Mouse (Mus musculus) olfactory bulb, adult 2 months (tissue): Measurements from ENCODE around the gene Kcnb1. TPM values are rescaled to one million over a fixed set of nuclear protein-coding genes. Genes with fewer than 3 reads are reported as not detected.

ENCODE experiments used
- H3K27ac ChIP-seq: fragments of 200-500 bp; 2 replicates; pipeline ENCODE4 v1.5.1; 2012; ENCODE audit warnings: low read depth, low read length; ENCODE audit not compliant: insufficient read depth
- H3K4me1 ChIP-seq: fragments of 200-500 bp; 2 replicates; pipeline ENCODE4 v1.6.1; 2012; ENCODE audit warnings: low read length; ENCODE audit not compliant: control insufficient read depth, insufficient read depth
- H3K4me3 ChIP-seq: fragments of 200-500 bp; 2 replicates; pipeline ENCODE4 v1.5.1; 2012; ENCODE audit warnings: mild to moderate bottlenecking, low read depth, low read length, moderate library complexity; ENCODE audit not compliant: insufficient read depth
- CTCF ChIP-seq: fragments of 200-500 bp; IDR thresholded peaks from 2 replicates; pipeline ENCODE4 v1.5.1; 2012; ENCODE audit warnings: low read depth, mild to moderate bottlenecking, low read length, moderate library complexity; ENCODE audit not compliant: insufficient read depth
- POLR2A ChIP-seq: fragments of 200-500 bp; IDR thresholded peaks from 2 replicates; pipeline ENCODE4 v1.6.1; 2012; ENCODE audit warnings: mild to moderate bottlenecking, low read depth, low read length, moderate library complexity; ENCODE audit not compliant: insufficient read depth
- WGBS: fragments of 180-500 bp; shearing (Covaris S2); methylation state at CpG from one replicate; pipeline ENCODE4 v1.1.7; 2018; 5-methylcytosine and 5-hydroxymethylcytosine counted together
- polyA plus RNA-seq: library from polyadenylated mRNA; stranded (reverse); fragments of >200 nt; gene quantifications from 2 replicates; pipeline ENCODE4 v1.2.4, GENCODE M21; 2012; ENCODE audit warnings: low replicate concordance; ENCODE audit not compliant: missing spikeins, insufficient read depth, insufficient read length

Gene Kcnb1
- 145 TPM in 1 of 2 replicates, not detected in the other for polyA plus RNA-seq

GRCm38 (mm10) chr2:167190076-167190399 lies at the start of gene Kcnb1:
TSS of gene Kcnb1 (minus strand) at chr2:167190155.
- under 1% methylated on average over 41 of the region's 41 CpGs for WGBS
- H3K4me3 ChIP-seq: peak within 1 kb of the TSS; percentile 84
- TF ChIP-seq POLR2A: no peak
- peak; percentile 72 for TF ChIP-seq CTCF
- peaks cover 44% of the 10 kb centered on the region for H3K4me1 ChIP-seq
- peak within 1 kb of the TSS; percentile 92 for H3K27ac ChIP-seq

GRCm38 (mm10) chr2:167239262-167239661 lies 49.3 kb upstream of the Kcnb1 start:
- Histone ChIP-seq H3K27ac (no peak overlapping the region), H3K4me3 (no peak overlapping the region), H3K4me1 (peaks cover 8% of the 10 kb centered on the region)
- TF ChIP-seq POLR2A: no peak
- TF ChIP-seq CTCF: no peak
- WGBS: 69% methylated on average over 12 of the region's 12 CpGs

DNA sequence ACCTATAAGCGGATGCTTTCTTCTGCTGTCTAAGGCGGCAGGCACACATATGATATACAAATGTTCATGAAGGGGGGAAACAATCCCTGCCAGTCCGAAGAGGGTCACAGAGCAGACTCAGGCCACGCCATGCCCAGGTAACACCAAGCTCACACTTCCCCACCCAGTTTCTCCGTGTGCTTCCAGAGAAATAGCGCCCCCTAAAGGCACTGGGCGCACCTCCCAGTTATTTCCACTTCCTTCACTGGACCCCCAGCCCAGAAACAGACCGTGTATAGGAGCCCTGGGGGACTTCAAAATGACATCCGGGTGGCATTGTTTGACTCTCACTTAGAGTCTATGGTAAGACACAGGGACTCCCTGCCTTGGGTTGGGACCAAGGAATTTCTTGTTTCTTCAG lies 47.3 kb upstream of the Kcnb1 start:
- peaks cover 10% of the 10 kb centered on the region for H3K4me1 ChIP-seq
- H3K4me3 ChIP-seq: no peak overlapping the region
- TF ChIP-seq CTCF (no peak), POLR2A (no peak)
- H3K27ac ChIP-seq: no peak overlapping the region
- 81% methylated on average over 9 of the region's 9 CpGs for WGBS

GRCm38 (mm10) chr2:167236174-167236573 lies 46.2 kb upstream of the Kcnb1 start:
- no peak for TF ChIP-seq CTCF
- no peak for TF ChIP-seq POLR2A
- WGBS: 97% methylated on average over 4 of the region's 4 CpGs
- no peak overlapping the region for H3K27ac ChIP-seq
- no peak overlapping the region for H3K4me3 ChIP-seq
- peaks cover 13% of the 10 kb centered on the region for H3K4me1 ChIP-seq

- WGBS: 79% methylated on average over 17 of the region's 17 CpGs
- H3K27ac ChIP-seq: no peak overlapping the region
- H3K4me1 ChIP-seq: peaks cover 11% of the 10 kb centered on the region
- TF ChIP-seq CTCF (no peak), POLR2A (no peak)
- H3K4me3 ChIP-seq: no peak overlapping the region
These were observed 45.5 kb upstream of the Kcnb1 start for GRCm38 (mm10) chr2:167235338-167236018.

GRCm38 (mm10) chr2:167233771-167234170 lies 43.8 kb upstream of the Kcnb1 start:
- no peak overlapping the region for H3K4me3 ChIP-seq
- TF ChIP-seq POLR2A (no peak), CTCF (no peak)
- peaks cover 5% of the 10 kb centered on the region for H3K4me1 ChIP-seq
- H3K27ac ChIP-seq: no peak overlapping the region
- 79% methylated on average over 14 of the region's 14 CpGs for WGBS

DNA sequence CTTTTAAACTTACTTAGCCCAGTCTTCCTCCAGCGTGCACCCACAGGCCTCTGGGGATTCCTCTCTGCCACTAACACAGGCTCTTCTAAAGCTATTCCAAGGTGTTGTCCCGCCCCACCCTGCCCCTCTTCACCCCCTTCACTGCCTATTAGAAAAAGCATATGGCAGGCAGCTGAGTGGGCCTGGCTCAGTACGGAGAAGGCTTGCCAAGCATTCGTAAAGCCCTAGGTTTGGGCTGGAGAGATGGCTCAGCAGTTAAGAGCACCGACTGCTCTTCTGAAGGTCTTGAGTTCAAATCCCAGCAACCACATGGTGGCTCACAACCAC lies 43.0 kb upstream of the Kcnb1 start:
- Histone ChIP-seq H3K4me3 (no peak overlapping the region), H3K4me1 (peaks cover 5% of the 10 kb centered on the region), H3K27ac (no peak overlapping the region)
- no peak for TF ChIP-seq POLR2A
- 85% methylated on average over 5 of the region's 5 CpGs for WGBS

GRCm38 (mm10) chr2:167232132-167233008 lies 42.4 kb upstream of the Kcnb1 start:
- Histone ChIP-seq H3K27ac (no peak overlapping the region), H3K4me1 (peaks cover 5% of the 10 kb centered on the region), H3K4me3 (no peak overlapping the region)
- TF ChIP-seq CTCF: no peak
- 71% methylated on average over 14 of the region's 14 CpGs for WGBS

DNA sequence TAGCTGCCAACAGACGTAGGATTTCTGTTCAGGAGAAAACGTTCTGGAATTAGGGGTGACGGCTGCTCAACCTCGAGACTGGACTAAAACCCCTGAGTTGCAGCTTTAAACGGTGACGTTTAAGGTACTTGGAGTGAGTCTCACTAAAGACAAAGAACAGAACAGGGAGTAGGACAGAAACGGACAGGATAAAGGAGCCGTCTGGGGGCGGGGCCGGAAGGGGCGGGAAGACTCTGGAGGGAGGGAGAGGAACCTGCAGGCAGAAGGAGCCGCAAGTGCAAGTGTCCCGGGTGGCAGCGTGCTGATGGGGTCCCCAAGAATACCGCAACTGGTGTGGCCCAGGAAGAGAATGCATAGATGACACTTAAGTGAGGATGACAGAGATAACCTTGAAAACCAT lies 40.6 kb upstream of the Kcnb1 start:
- Histone ChIP-seq H3K4me3 (no peak overlapping the region), H3K27ac (no peak overlapping the region), H3K4me1 (peaks cover 5% of the 10 kb centered on the region)
- WGBS: 16% methylated on average over 15 of the region's 15 CpGs
- TF ChIP-seq CTCF: no peak
- no peak for TF ChIP-seq POLR2A

DNA sequence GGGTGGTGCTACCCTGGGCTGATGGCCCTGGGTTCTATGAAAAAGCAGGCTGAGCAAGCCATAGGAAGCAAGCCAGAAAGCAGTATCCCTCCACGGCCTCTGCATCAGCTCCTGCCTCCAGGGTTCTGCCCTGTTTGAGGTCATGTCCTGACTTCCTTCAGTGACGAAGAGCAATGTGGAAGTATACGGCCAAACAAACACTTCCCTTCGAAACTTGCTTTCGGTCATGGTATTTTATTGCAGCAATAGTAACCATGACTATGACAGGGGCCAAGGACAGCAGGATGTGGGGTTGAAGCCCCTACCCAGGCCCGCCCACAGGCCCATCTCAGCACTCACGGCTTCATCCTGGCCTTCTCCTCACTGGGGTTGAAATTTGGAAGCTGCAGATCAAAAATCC lies 35.0 kb upstream of the Kcnb1 start:
- no peak overlapping the region for H3K4me3 ChIP-seq
- no peak overlapping the region for H3K27ac ChIP-seq
- WGBS: 83% methylated on average over 7 of the region's 7 CpGs
- no peaks in the 10 kb centered on the region for H3K4me1 ChIP-seq
- no peak for TF ChIP-seq POLR2A
- TF ChIP-seq CTCF: no peak
